Mouse (Mus musculus) myocyte (in vitro differentiated cells): Measurements from ENCODE around the gene Ptprg. TPM values are rescaled to one million over a fixed set of nuclear protein-coding genes. Genes with fewer than 3 reads are reported as not detected.

ENCODE experiments used
- H3K27me3 ChIP-seq: one replicate; pipeline ENCODE4 v1.6.1; 2011; ENCODE audit not compliant: control insufficient read depth, insufficient read depth, insufficient read length
- H3K36me3 ChIP-seq: one replicate; pipeline ENCODE4 v1.6.1; 2011; ENCODE audit not compliant: control insufficient read depth, insufficient read depth
- H3K4me2 ChIP-seq: one replicate; pipeline ENCODE4 v1.6.1; 2011; ENCODE audit warnings: low read depth, control low read depth
- H3K4me3 ChIP-seq: one replicate; pipeline ENCODE4 v1.5.1; 2011; ENCODE audit warnings: mild to moderate bottlenecking, control low read depth, moderate library complexity
- H3K79me2 ChIP-seq: one replicate; pipeline ENCODE4 v1.6.1; 2011; ENCODE audit not compliant: control insufficient read depth, insufficient read depth
- H3ac ChIP-seq: one replicate; pipeline ENCODE4 v1.6.1; 2011; ENCODE audit not compliant: control insufficient read depth, insufficient read length
- CEBPB ChIP-seq: IDR thresholded peaks from 2 replicates; pipeline ENCODE4 v1.6.1; 2011; ENCODE audit warnings: mild to moderate bottlenecking, moderate library complexity; ENCODE audit not compliant: poor library complexity, insufficient read depth, severe bottlenecking
- E2F4 ChIP-seq: IDR thresholded peaks from one replicate; pipeline ENCODE4 v1.6.1; 2011; ENCODE audit warnings: mild to moderate bottlenecking, control low read depth, moderate library complexity; ENCODE audit not compliant: insufficient read depth
- MAX ChIP-seq: IDR thresholded peaks from one replicate; pipeline ENCODE4 v1.6.1; 2011; ENCODE audit warnings: low read depth, mild to moderate bottlenecking, control low read depth
- MYOD1 ChIP-seq, 3 experiments: IDR thresholded peaks; one replicate each; pipeline ENCODE4 v1.6.1; 2011; ENCODE audit warnings: control low read depth in 2 of 3, low read depth in 2 of 3, mild to moderate bottlenecking in 2 of 3, moderate library complexity in 1 of 3; ENCODE audit not compliant: insufficient read length in 2 of 3, control insufficient read depth in 1 of 3
- MYOG ChIP-seq, 3 experiments: IDR thresholded peaks; one replicate each; pipeline ENCODE4 v1.6.1; 2011; ENCODE audit warnings: control low read depth in 2 of 3, low read depth in 2 of 3, mild to moderate bottlenecking in 2 of 3; ENCODE audit not compliant: insufficient read length in 2 of 3, control insufficient read depth in 1 of 3, insufficient read depth in 1 of 3
- POLR2A ChIP-seq: IDR thresholded peaks from one replicate; pipeline ENCODE4 v1.6.1; 2011; ENCODE audit warnings: low read depth, mild to moderate bottlenecking, control low read depth, moderate library complexity; ENCODE audit not compliant: insufficient read length
- POLR2AphosphoS2 ChIP-seq: IDR thresholded peaks from one replicate; pipeline ENCODE4 v1.6.1; 2011; ENCODE audit warnings: low read depth, control low read depth; ENCODE audit not compliant: insufficient read length
- REST ChIP-seq: IDR thresholded peaks from one replicate; pipeline ENCODE4 v1.6.1; 2011; ENCODE audit warnings: mild to moderate bottlenecking, control low read depth, moderate library complexity; ENCODE audit not compliant: insufficient read depth, insufficient read length
- SRF ChIP-seq: IDR thresholded peaks from one replicate; pipeline ENCODE4 v1.6.1; 2011; ENCODE audit warnings: low read depth; ENCODE audit not compliant: control insufficient read depth, insufficient read length
- TCF12 ChIP-seq: IDR thresholded peaks from one replicate; pipeline ENCODE4 v1.6.1; 2011; ENCODE audit warnings: mild to moderate bottlenecking, control low read depth; ENCODE audit not compliant: poor library complexity, insufficient read depth, severe bottlenecking
- TCF3 ChIP-seq: IDR thresholded peaks from one replicate; pipeline ENCODE4 v1.6.1; 2011; ENCODE audit warnings: low read depth, control low read depth; ENCODE audit not compliant: insufficient read length
- USF1 ChIP-seq: IDR thresholded peaks from one replicate; pipeline ENCODE4 v1.6.1; 2011; ENCODE audit warnings: low read depth, mild to moderate bottlenecking, control low read depth, moderate library complexity
- polyA plus RNA-seq: library from polyadenylated mRNA; unstranded; fragments of >200 nt; fragmentation: generic; extraction: Trizol; gene quantifications from one replicate; pipeline ENCODE4 v1.2.1, GENCODE M21; 2012; ENCODE audit warnings: missing spikeins

Gene Ptprg
- polyA plus RNA-seq, 1 experiment = 14.4 TPM

DNA sequence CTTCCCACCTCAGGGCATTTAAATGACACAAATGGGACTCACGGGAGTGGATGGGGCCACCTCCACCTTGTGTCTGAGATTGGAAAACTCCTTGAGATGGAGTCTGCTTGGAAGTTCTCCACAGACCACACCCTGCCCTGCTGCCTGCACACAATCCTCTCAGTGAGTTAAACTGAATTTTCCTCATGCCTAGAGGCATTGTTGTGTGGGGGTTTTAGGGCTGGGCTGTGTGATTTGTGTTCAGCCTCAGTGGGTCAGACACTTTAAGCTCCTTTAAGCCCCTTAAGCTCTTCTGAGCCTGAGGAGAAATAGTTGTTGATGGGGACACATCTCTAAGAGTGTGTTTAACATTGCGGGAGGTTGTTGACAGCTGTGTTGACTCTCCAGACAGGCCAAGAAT is 375.2 kb downstream of the Ptprg start:
- H3K36me3 ChIP-seq = no peaks in the 10 kb centered on the region
- H3K27me3 ChIP-seq = no peaks in the 10 kb centered on the region
- H3ac ChIP-seq = no peak overlapping the region
- H3K4me2 ChIP-seq = no peak overlapping the region
- no peak overlapping the region for H3K4me3 ChIP-seq
- TF ChIP-seq POLR2A (no peak), USF1 (no peak), TCF12 (no peak), E2F4 (no peak), MAX (no peak), MYOD1 (IDR thresholded peaks at IDR 0.05; ENCODE audit: control insufficient read depth in 1 of 3, insufficient read length in 2 of 3, low read depth in 2 of 3) (no peak), SRF (no peak), POLR2AphosphoS2 (no peak)
- no peaks in the 10 kb centered on the region for H3K79me2 ChIP-seq

DNA sequence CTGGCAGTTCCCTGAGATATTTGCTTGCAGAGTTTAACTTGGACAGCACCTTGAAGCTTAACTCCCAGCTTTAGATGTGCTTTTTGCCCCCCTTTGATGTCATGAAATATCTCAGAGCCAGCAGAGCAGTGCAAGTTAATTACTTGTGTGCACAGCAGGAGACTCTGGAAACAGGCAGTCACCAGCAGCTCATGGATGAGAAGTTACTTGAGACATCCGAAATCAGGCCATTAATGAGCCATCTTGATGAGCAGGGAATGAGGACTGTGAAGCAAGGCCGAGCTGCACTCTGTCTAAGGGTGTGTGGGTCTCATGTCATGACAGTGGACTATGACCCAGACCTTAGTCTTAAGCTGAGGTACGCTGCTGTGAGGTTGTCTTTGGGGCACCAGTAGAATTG is 379.2 kb downstream of the Ptprg start:
- Histone ChIP-seq H3K4me2 (no peak overlapping the region), H3K79me2 (no peaks in the 10 kb centered on the region), H3K27me3 (no peaks in the 10 kb centered on the region), H3K4me3 (no peak overlapping the region), H3ac (no peak overlapping the region), H3K36me3 (no peaks in the 10 kb centered on the region)
- no peak for TF ChIP-seq MYOD1 (IDR thresholded peaks at IDR 0.05; ENCODE audit: control insufficient read depth in 1 of 3, insufficient read length in 2 of 3, low read depth in 2 of 3)
- no peak for TF ChIP-seq TCF3
- no peak for TF ChIP-seq CEBPB
- no peak for TF ChIP-seq TCF12
- no peak for TF ChIP-seq MYOG (IDR thresholded peaks at IDR 0.05; ENCODE audit: control insufficient read depth in 1 of 3, insufficient read depth in 1 of 3, insufficient read length in 2 of 3, low read depth in 2 of 3)
- no peak for TF ChIP-seq MAX
- no peak for TF ChIP-seq POLR2A
- TF ChIP-seq REST = no peak
- no peak for TF ChIP-seq POLR2AphosphoS2
- no peak for TF ChIP-seq USF1

GRCm38 (mm10) chr14:11934556-11934955 is 381.2 kb downstream of the Ptprg start:
- no peaks in the 10 kb centered on the region for H3K27me3 ChIP-seq
- no peak overlapping the region for H3ac ChIP-seq
- H3K4me3 ChIP-seq = no peak overlapping the region
- no peaks in the 10 kb centered on the region for H3K79me2 ChIP-seq
- no peaks in the 10 kb centered on the region for H3K36me3 ChIP-seq
- TF ChIP-seq REST (no peak), TCF12 (no peak), MYOD1 (IDR thresholded peaks at IDR 0.05; ENCODE audit: control insufficient read depth in 1 of 3, insufficient read length in 2 of 3, low read depth in 2 of 3) (no peak)
- H3K4me2 ChIP-seq = no peak overlapping the region

- no peaks in the 10 kb centered on the region for H3K27me3 ChIP-seq
- TF ChIP-seq CEBPB (no peak), REST (no peak), USF1 (no peak), TCF3 (no peak), SRF (no peak), MYOG (IDR thresholded peaks at IDR 0.05; ENCODE audit: control insufficient read depth in 1 of 3, insufficient read depth in 1 of 3, insufficient read length in 2 of 3, low read depth in 2 of 3) (no peak), POLR2A (no peak), MAX (no peak), MYOD1 (IDR thresholded peaks at IDR 0.05; ENCODE audit: control insufficient read depth in 1 of 3, insufficient read length in 2 of 3, low read depth in 2 of 3) (no peak), E2F4 (no peak), POLR2AphosphoS2 (no peak), TCF12 (no peak)
- no peaks in the 10 kb centered on the region for H3K36me3 ChIP-seq
- H3ac ChIP-seq = no peak overlapping the region
- H3K79me2 ChIP-seq = no peaks in the 10 kb centered on the region
- no peak overlapping the region for H3K4me3 ChIP-seq
- H3K4me2 ChIP-seq = no peak overlapping the region
Observed at GRCm38 (mm10) chr14:11935281-11935680, 381.9 kb downstream of the Ptprg start.

DNA sequence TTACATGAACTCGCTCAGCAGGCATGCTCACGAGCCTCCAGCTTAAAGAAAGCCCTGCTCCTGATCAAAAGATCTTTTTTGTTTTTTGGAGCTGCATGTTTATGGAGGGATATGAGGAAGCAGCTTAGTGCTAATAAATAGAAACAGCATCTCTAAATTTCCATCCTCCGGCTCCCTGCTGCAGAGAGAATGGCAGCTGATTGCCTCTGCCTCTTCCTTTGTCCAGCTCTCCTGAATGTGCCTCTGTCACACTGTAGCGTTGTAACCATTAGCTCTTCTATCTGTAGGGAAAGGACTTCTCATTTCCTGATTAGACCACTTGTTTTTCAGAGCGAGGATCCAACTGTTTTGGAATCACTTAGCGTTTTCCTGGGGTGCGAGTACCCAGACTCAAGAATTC is 382.4 kb downstream of the Ptprg start:
- H3ac ChIP-seq = no peak overlapping the region
- H3K79me2 ChIP-seq = no peaks in the 10 kb centered on the region
- TF ChIP-seq USF1 = no peak
- TF ChIP-seq REST = no peak
- no peak for TF ChIP-seq CEBPB
- TF ChIP-seq POLR2AphosphoS2 = no peak
- no peak for TF ChIP-seq MYOD1 (IDR thresholded peaks at IDR 0.05; ENCODE audit: control insufficient read depth in 1 of 3, insufficient read length in 2 of 3, low read depth in 2 of 3)
- no peak for TF ChIP-seq MYOG (IDR thresholded peaks at IDR 0.05; ENCODE audit: control insufficient read depth in 1 of 3, insufficient read depth in 1 of 3, insufficient read length in 2 of 3, low read depth in 2 of 3)
- TF ChIP-seq E2F4 = no peak
- no peak for TF ChIP-seq MAX
- TF ChIP-seq TCF3 = no peak
- TF ChIP-seq SRF = no peak
- TF ChIP-seq POLR2A = no peak
- TF ChIP-seq TCF12 = no peak
- no peaks in the 10 kb centered on the region for H3K27me3 ChIP-seq
- H3K4me2 ChIP-seq = no peak overlapping the region
- H3K36me3 ChIP-seq = no peaks in the 10 kb centered on the region
- H3K4me3 ChIP-seq = no peak overlapping the region
